ENCODE assay signal across 7 mouse cellular contexts in the genomic region with DNA sequence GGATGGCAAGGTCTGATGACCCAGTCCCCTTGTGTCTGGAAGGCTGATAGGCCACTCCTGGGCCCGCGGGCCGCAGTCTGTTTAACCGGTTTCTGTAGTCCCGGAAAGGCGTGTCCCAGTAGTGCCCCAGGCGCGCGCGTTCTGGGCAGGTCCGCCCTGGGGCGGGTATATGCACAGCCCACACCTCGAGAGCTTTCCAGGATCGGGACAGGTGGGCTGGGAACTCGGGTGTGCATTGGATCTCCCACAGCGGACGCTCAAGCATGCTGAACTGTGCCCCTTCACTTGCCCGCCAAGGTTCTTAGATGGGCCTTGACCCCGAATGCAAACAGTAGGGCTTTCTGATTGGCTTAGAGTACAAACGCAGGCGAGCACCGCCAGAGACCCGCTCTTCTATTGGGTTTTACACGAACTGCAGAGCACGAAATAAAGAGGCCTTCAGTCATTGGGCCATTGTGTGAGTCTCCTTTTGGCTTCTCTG. TPM values are rescaled to one million over a fixed set of nuclear protein-coding genes. Genes with fewer than 3 reads are reported as not detected.
A peak's percentile ranks its signal among the peaks of the same experiment; 100 is the strongest.
DNase-seq lines count a peak whose midpoint lies in the region; ATAC-seq and TF ChIP-seq lines count a peak whose summit lies in the region.

No protein-coding gene starts in this region.

- no peaks in the 10 kb centered on the region for H3K36me3 ChIP-seq in thymus, adult 2 months (ENCODE audit: control insufficient read depth, insufficient read depth, low read length)
- 0 out of 2 replicates have a peak, but pooled peaks cover 4% of the 10 kb centered on the region for H3K36me3 ChIP-seq in liver, embryonic 12.5 days
- H3K36me3 ChIP-seq in myocyte (ENCODE audit: control insufficient read depth, insufficient read depth): no peaks in the 10 kb centered on the region

- H3K27ac ChIP-seq in thymus, adult 2 months (ENCODE audit: control insufficient read depth, insufficient read depth, low read length): peak overlapping the region; percentile 73
- H3K27ac ChIP-seq in liver, embryonic 12.5 days: peak overlapping the region; percentile 98

- peak overlapping the region; percentile 98 for H3K9ac ChIP-seq in liver, embryonic 12.5 days

- H3K27me3 ChIP-seq in thymus, adult 2 months (ENCODE audit: control insufficient read depth, insufficient read depth, low read length): no peaks in the 10 kb centered on the region
- H3K27me3 ChIP-seq in liver, embryonic 12.5 days (replicated peaks): no peaks in the 10 kb centered on the region
- H3K27me3 ChIP-seq in myocyte (ENCODE audit: control insufficient read depth, insufficient read depth, insufficient read length): no peaks in the 10 kb centered on the region

- no peak for TF ChIP-seq CTCF in thymus, adult 2 months (IDR thresholded peaks at IDR 0.05; ENCODE audit: borderline replicate concordance, control insufficient read depth, extremely low read depth, insufficient read depth, low read length, poor library complexity)

- H3K79me2 ChIP-seq in myocyte (ENCODE audit: control insufficient read depth, insufficient read depth): peaks cover 20% of the 10 kb centered on the region

- intact Hi-C loops in heart, postnatal 36 days (cut with DNase I): loop anchor here (2.0 to 5.0 kb wide), 4 partner anchors 27 to 248 kb away; a partner anchor contains a TSS

- H3K4me3 ChIP-seq in thymus, adult 2 months (ENCODE audit: control insufficient read depth, insufficient read depth, low read length): peak overlapping the region; percentile 86
- peak overlapping the region; percentile 83 for H3K4me3 ChIP-seq in liver, embryonic 12.5 days
- H3K4me3 ChIP-seq in myocyte: peak overlapping the region; percentile 52

- TF ChIP-seq POLR2A in thymus, adult 2 months (IDR thresholded peaks at IDR 0.05; ENCODE audit: control insufficient read depth, extremely low read depth, insufficient read depth, low read length, poor library complexity): no peak; the same call in none of the 2 replicates
- TF ChIP-seq POLR2A in myocyte (IDR thresholded peaks at IDR 0.05; ENCODE audit: insufficient read length, low read depth): peak; percentile 76

- H3ac ChIP-seq in myocyte (ENCODE audit: control insufficient read depth, insufficient read length): peak overlapping the region; percentile 79

- peak overlapping the region; percentile 82 for H3K4me2 ChIP-seq in liver, embryonic 12.5 days
- H3K4me2 ChIP-seq in myocyte (ENCODE audit: low read depth): peak overlapping the region; percentile 82

- peaks cover 5% of the 10 kb centered on the region for H3K4me1 ChIP-seq in thymus, adult 2 months (replicated peaks; ENCODE audit: control insufficient read depth, insufficient read depth, low read length)
- H3K4me1 ChIP-seq in liver, embryonic 12.5 days: peaks cover 66% of the 10 kb centered on the region

- no peaks in the 10 kb centered on the region for H3K9me3 ChIP-seq in liver, embryonic 12.5 days (replicated peaks)

- under 1% methylated on average over 25 of the region's 25 CpGs for WGBS in thymus, adult 2 months
- 0% methylated on average over 25 of the region's 25 CpGs for WGBS in liver, embryonic 12.5 days (ENCODE audit: insufficient replicate concordance)

- ATAC-seq in liver, embryonic 12.5 days: peak; percentile 87

- DNase-seq in thymus, adult 2 months: peak; percentile 76
- no peak for DNase-seq in thymus, postnatal 25 days
- DNase-seq in c-Kit-negative CD71-positive TER-119-positive erythroid progenitor cells, embryonic 14.5 days (ENCODE audit: low read depth, low spot score): peak; percentile 77
- DNase-seq in heart, postnatal 36 days: peak; percentile 81 to 91
- DNase-seq in B cell, adult 2 months: no peak

TF ChIP-seq in myocyte, 11 proteins besides CTCF, POLR2A, EP300 and RAD21:
- TF ChIP-seq POLR2AphosphoS2 (IDR thresholded peaks at IDR 0.05; ENCODE audit: insufficient read length, low read depth) (peak; percentile 56), E2F4 (IDR thresholded peaks at IDR 0.05; ENCODE audit: insufficient read depth) (peak; percentile 4), MYOD1 (IDR thresholded peaks at IDR 0.05; ENCODE audit: control insufficient read depth in 1 of 3, insufficient read length in 2 of 3, low read depth in 2 of 3) (no peak)

RNA-seq across cellular contexts. Expression of a gene that starts 0.4 kb away (rescaled TPM):
- polyA plus RNA-seq in thymus, adult 2 months (2012; rRNA removed): 21.8 and 27.3 TPM in 2 replicates
- 1 to 10 TPM; 4.2 to 4.7 TPM for total RNA-seq in heart, postnatal 36 days (2021)
- polyA plus RNA-seq in liver, embryonic 12.5 days (2016; fragmentation: Nextera tagmentation; extraction: Ambion mirVana): 4.1 and 4.7 TPM in 2 replicates
- 1.9 TPM for polyA plus RNA-seq in myocyte (2012; fragmentation: generic; extraction: Trizol)

Comparison
In these comparisons a context has a peak if more than half of its experiments do, and no peak if none do; other contexts are left out.
1. DNase-seq: peak in thymus, adult 2 months (single experiment), c-Kit-negative CD71-positive TER-119-positive erythroid progenitor cells, embryonic 14.5 days (single experiment) and heart, postnatal 36 days (2 of 2); none in thymus, postnatal 25 days (single experiment) and B cell, adult 2 months (0 of 2).
2. Peak in every context shown above with its lines, with median percentiles within 50 percentile points of each other: H3K4me3 ChIP-seq.